Mouse (Mus musculus): ENCODE data around the gene Nsa2. TPM values are rescaled to one million over a fixed set of nuclear protein-coding genes. Genes with fewer than 3 reads are reported as not detected.

Nsa2 gene
- polyA plus RNA-seq, 1 experiment from 2014 or later, result 41.8 TPM

DNA sequence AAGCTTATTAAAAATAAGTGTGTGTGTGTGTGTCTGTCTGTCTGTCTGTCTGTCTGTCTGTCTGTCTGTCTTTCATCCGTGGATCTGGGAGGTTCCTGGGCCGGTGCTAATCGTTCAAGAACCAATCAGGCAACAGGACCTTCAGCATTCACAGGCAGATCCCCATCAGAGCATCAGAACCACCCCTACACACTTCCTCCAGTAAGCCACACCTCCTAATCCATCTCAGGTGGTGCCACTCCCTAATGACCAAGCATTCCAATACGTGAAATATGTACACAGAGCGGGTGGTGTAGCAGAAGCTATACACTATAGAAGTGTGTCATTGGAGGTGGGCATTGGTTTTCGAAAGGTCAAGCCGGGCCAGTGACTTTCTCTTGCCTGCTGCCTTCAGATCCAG, 55.3 kb downstream of the Nsa2 start:
- no peak overlapping the region for H3K4me2 ChIP-seq (replicated peaks)
- no peaks in the 10 kb centered on the region for H3K36me3 ChIP-seq
- no peaks in the 10 kb centered on the region for H3K4me1 ChIP-seq
- no peak for ATAC-seq (replicated peaks)
- no peak overlapping the region for H3K4me3 ChIP-seq
- WGBS, result 90% methylated on average over 7 of the region's 7 CpGs
- no peaks in the 10 kb centered on the region for H3K27me3 ChIP-seq
- no peak overlapping the region for H3K9ac ChIP-seq (replicated peaks)
- H3K27ac ChIP-seq (replicated peaks), result no peak overlapping the region
- H3K9me3 ChIP-seq, result no peaks in the 10 kb centered on the region

DNA sequence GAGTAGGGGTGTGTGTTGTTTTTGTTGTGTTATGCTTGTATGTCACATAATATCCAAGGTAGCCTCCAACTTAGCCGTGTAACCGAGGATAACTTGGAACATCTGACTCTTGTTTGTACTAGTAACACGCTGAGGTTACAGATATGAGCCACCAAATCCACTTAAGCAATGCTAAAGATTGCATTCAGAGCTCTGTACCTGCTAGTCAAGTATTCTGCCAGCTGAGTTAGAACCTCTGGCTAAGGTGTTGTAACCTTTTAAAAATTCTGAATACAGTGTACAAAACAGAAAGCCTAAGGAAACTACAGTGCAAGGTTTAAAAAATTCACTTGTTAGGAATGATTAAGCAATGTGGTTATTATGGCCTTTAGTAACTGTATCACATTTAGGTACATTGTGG, 57.1 kb downstream of the Nsa2 start:
- ATAC-seq (replicated peaks), result no peak

GRCm38 (mm10) chr13:97080201-97080600, 57.5 kb downstream of the Nsa2 start:
- Histone ChIP-seq H3K27ac (replicated peaks) (no peak overlapping the region), H3K9me3 (no peaks in the 10 kb centered on the region), H3K27me3 (no peaks in the 10 kb centered on the region), H3K4me3 (no peak overlapping the region), H3K36me3 (no peaks in the 10 kb centered on the region), H3K9ac (replicated peaks) (no peak overlapping the region), H3K4me1 (no peaks in the 10 kb centered on the region), H3K4me2 (replicated peaks) (no peak overlapping the region)
- no peak for ATAC-seq (replicated peaks)
- WGBS, result 62% methylated on average over 2 of the region's 2 CpGs

More for the DNA sequence above, 57.1 kb downstream of the Nsa2 start:
- Histone ChIP-seq H3K9me3 (no peaks in the 10 kb centered on the region), H3K9ac (replicated peaks) (no peak overlapping the region), H3K4me1 (no peaks in the 10 kb centered on the region), H3K4me2 (replicated peaks) (no peak overlapping the region), H3K27me3 (no peaks in the 10 kb centered on the region), H3K36me3 (no peaks in the 10 kb centered on the region), H3K4me3 (no peak overlapping the region), H3K27ac (replicated peaks) (no peak overlapping the region)
- 90% methylated on average over 3 of the region's 3 CpGs for WGBS

Other genes starting within 250 kb of the Nsa2 start
- gene Gcnt4, start 213.2 kb downstream of the Nsa2 start, polyA plus RNA-seq (2015; fragmentation: Nextera tagmentation; extraction: Ambion mirVana), result 0.09 TPM in 1 of 2 replicates, not detected in the other
- not detected in 2 replicates for gene 1700029F12Rik, start 103.6 kb downstream of the Nsa2 start, polyA plus RNA-seq (2015; fragmentation: Nextera tagmentation; extraction: Ambion mirVana)
- gene Fam169a, start 70.7 kb downstream of the Nsa2 start, polyA plus RNA-seq (2015; fragmentation: Nextera tagmentation; extraction: Ambion mirVana), result 14.4 and 15.1 TPM in 2 replicates
- 0.92 and 1.5 TPM in 2 replicates for gene Gm6169, start 38.7 kb downstream of the Nsa2 start, polyA plus RNA-seq (2015; fragmentation: Nextera tagmentation; extraction: Ambion mirVana)
- 32.0 and 34.8 TPM in 2 replicates for gene Gfm2, start within 50 bp of the Nsa2 start, polyA plus RNA-seq (2015; fragmentation: Nextera tagmentation; extraction: Ambion mirVana)
- gene Hexb, start 60.4 kb upstream of the Nsa2 start, polyA plus RNA-seq (2015; fragmentation: Nextera tagmentation; extraction: Ambion mirVana), result 27.5 and 34.8 TPM in 2 replicates
- gene Enc1, start 103.2 kb upstream of the Nsa2 start, polyA plus RNA-seq (2015; fragmentation: Nextera tagmentation; extraction: Ambion mirVana), result 82.4 and 103 TPM in 2 replicates

Measured in forebrain, embryonic 15.5 days (tissue).